Mouse (Mus musculus) hindbrain, embryonic 10.5 days (tissue): ENCODE measurements around the gene Adgra1. TPM values are rescaled to one million over a fixed set of nuclear protein-coding genes. Genes with fewer than 3 reads are reported as not detected.

Source experiments
- DNase-seq: peaks from one replicate; pipeline ENCODE4 v3.0.0-alpha.2; 2017; ENCODE audit warnings: low spot score
- H3K27ac ChIP-seq: fragments of 300-500 bp; sonication (generic); 2 replicates; pipeline ENCODE4 v1.5.1; 2016; ENCODE audit warnings: mild to moderate bottlenecking, moderate library complexity
- H3K27me3 ChIP-seq: fragments of 300-500 bp; sonication (generic); 2 replicates; pipeline ENCODE4 v1.6.1; 2016; ENCODE audit warnings: mild to moderate bottlenecking; ENCODE audit not compliant: poor library complexity, insufficient read depth, severe bottlenecking
- H3K36me3 ChIP-seq: fragments of 300-500 bp; sonication (generic); 2 replicates; pipeline ENCODE4 v1.6.1; 2016; ENCODE audit warnings: mild to moderate bottlenecking, moderate library complexity
- H3K4me1 ChIP-seq: fragments of 300-500 bp; sonication (generic); replicated peaks from 2 replicates; pipeline ENCODE4 v1.6.1; 2016; ENCODE audit warnings: mild to moderate bottlenecking
- H3K4me3 ChIP-seq: fragments of 300-500 bp; sonication (generic); 2 replicates; pipeline ENCODE4 v1.5.1; 2016; ENCODE audit warnings: mild to moderate bottlenecking, moderate library complexity
- H3K9me3 ChIP-seq: fragments of 300-500 bp; sonication (generic); 2 replicates; pipeline ENCODE4 v1.6.1; 2016; ENCODE audit warnings: mild to moderate bottlenecking, moderate library complexity
- WGBS: fragments of 180-500 bp; shearing (Covaris S2); methylation state at CpG from one replicate; pipeline ENCODE4 v1.1.7; 2016; 5-methylcytosine and 5-hydroxymethylcytosine counted together
- polyA plus RNA-seq: library from polyadenylated mRNA; unstranded; fragments of >200 nt; fragmentation: Nextera tagmentation; extraction: Ambion mirVana; gene quantifications from 2 replicates; pipeline ENCODE4 v1.2.1, GENCODE M21; 2016

Adgra1 gene
- polyA plus RNA-seq, 1 experiment from 2014 or later, result 19.2 TPM

DNA sequence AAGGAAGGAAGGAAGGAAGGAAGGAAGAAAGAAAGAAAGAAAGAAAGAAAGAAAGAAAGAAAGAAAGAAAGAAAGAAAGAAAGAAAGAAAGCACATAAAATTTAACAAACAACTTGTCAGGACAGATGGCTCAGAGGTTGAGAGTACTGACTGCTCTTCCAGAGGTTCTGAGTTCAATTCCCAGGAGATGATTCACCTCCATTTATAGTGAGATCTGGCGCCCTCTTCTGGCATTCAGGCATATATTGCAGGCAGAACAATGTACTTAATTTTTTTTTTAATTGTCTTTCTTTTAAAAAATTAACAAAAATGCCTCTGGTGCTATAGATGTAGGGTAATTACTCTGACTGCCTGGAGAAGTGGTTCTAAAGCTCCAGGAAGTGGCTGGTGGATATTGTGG lies 82.4 kb downstream of the Adgra1 start:
- Histone ChIP-seq H3K27ac (no peak overlapping the region), H3K4me3 (no peak overlapping the region), H3K9me3 (no peaks in the 10 kb centered on the region), H3K27me3 (peaks cover 71% of the 10 kb centered on the region), H3K36me3 (no peaks in the 10 kb centered on the region), H3K4me1 (peaks cover 23% of the 10 kb centered on the region)
- WGBS, result 0% methylated on average over 1 of the region's 1 CpGs
- DNase-seq, result no peak

DNA sequence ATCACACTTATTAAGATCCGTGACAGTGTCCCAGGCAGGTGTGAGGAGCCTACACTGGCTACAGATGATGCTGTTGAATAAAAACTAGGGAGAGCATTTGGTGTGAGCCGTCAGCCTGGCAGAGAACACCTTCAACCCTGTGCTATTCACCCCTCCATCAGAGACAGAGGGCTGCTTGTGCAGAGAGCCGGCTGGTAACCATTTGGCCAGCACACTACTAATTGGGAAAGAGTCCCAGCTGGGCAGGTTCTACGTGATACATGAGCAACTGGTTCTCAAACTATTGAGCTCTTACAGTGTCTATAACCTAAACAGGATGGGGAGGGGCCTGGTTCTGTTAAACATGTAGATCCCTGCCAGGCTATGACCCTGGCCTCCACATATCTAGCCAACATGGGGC lies 84.3 kb downstream of the Adgra1 start:
- DNase-seq, result no peak
- Histone ChIP-seq H3K36me3 (no peaks in the 10 kb centered on the region), H3K4me1 (peaks cover 23% of the 10 kb centered on the region), H3K9me3 (no peaks in the 10 kb centered on the region), H3K27ac (no peak overlapping the region), H3K4me3 (no peak overlapping the region), H3K27me3 (peaks cover 52% of the 10 kb centered on the region)
- WGBS, result 78% methylated on average over 4 of the region's 4 CpGs

Other genes starting within 250 kb of the Adgra1 start
- gene Cfap46, start 150.4 kb upstream of the Adgra1 start, polyA plus RNA-seq, result 0.62 and 1.5 TPM in 2 replicates
- 0.58 and 1.0 TPM in 2 replicates for gene Kndc1, start 60.5 kb downstream of the Adgra1 start, polyA plus RNA-seq
- gene Utf1, start 109.6 kb downstream of the Adgra1 start, polyA plus RNA-seq, result not detected in 2 replicates
- 1.0 and 1.1 TPM in 2 replicates for gene 6430531B16Rik, start 144.6 kb downstream of the Adgra1 start, polyA plus RNA-seq
- 2.4 and 4.1 TPM in 2 replicates for gene Adam8, start 158.4 kb downstream of the Adgra1 start, polyA plus RNA-seq
- gene Zfp511, start 202.2 kb downstream of the Adgra1 start, polyA plus RNA-seq, result 48.3 and 53.1 TPM in 2 replicates
- 82.2 and 82.5 TPM in 2 replicates for gene Tubgcp2, start 202.5 kb downstream of the Adgra1 start, polyA plus RNA-seq
- 95.9 and 105 TPM in 2 replicates for gene Msx3, start 214.9 kb downstream of the Adgra1 start, polyA plus RNA-seq
- 2.7 and 7.2 TPM in 2 replicates for gene Caly, start 248.4 kb downstream of the Adgra1 start, polyA plus RNA-seq